Mouse (Mus musculus) left cerebral cortex, postnatal 14 days (tissue): ENCODE data around the gene Ipo4. TPM values are rescaled to one million over a fixed set of nuclear protein-coding genes. Genes with fewer than 3 reads are reported as not detected.

Experiments used
- DNase-seq, 2 experiments: peaks; one replicate each; pipeline ENCODE4 v3.0.0; 2021 to 2022; ENCODE audit warnings: low spot score in 2 of 2, mixed read lengths in 1 of 2
- intact Hi-C: fragments of 180-260 bp; cut with DNase I; formaldehyde crosslinking; loops from one replicate; pipeline ENCODE4 v1.15.1; 2025
- total RNA-seq, 2 experiments: library from RNA; stranded (reverse); gene quantifications; 2 replicates each; pipeline ENCODE4 v1.2.3; 2021

The Ipo4 gene
- total RNA-seq, 2 experiments from 2014 or later, result 123 to 171 TPM

DNA sequence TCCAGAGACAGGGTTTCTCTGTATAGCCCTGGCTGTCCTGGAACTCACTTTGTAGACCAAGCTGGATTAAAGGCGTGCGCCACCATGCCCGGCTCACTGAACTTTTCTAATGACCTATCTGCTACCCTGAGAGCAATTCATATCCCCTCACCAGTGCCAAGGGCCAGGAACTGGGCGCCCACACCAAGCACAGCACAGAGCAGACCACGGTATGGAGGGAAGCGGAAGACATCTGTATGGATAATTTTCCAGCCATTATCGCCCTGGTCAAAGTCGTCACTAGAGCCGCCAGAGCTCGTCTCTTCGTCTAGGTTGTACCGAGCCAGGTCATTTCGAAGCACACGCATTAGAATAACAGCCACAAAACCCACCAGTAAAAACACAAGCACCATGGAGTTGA, 5.1 kb upstream of the Ipo4 start:
- intact Hi-C loops, result no loop called here
- DNase-seq, result no peak

DNA sequence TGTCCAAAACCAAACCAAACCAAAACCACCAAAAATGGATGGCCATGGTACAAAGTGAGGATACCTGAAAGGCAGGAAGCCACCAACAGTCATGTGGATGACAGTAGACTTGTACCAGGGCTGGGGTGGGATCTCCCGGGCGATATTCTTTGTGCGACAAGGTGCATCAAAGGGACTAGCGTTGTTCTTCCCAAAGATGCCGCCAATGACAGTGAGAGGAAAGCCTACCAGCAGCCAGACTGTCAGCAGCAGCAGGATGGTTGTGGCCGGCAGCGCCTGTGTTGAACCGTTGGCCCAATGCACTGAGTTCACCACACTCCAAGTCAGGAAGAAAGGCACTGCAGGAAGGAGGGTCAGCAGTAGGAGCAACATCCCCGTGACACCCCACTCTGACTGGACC, 2.0 kb upstream of the Ipo4 start, which contains the start of gene Gm49378:
Gm49378 (minus strand) TSS at position 101 of the 400 bp plus-strand sequence.
- DNase-seq, result no peak
- intact Hi-C loops, result no loop called here

DNA sequence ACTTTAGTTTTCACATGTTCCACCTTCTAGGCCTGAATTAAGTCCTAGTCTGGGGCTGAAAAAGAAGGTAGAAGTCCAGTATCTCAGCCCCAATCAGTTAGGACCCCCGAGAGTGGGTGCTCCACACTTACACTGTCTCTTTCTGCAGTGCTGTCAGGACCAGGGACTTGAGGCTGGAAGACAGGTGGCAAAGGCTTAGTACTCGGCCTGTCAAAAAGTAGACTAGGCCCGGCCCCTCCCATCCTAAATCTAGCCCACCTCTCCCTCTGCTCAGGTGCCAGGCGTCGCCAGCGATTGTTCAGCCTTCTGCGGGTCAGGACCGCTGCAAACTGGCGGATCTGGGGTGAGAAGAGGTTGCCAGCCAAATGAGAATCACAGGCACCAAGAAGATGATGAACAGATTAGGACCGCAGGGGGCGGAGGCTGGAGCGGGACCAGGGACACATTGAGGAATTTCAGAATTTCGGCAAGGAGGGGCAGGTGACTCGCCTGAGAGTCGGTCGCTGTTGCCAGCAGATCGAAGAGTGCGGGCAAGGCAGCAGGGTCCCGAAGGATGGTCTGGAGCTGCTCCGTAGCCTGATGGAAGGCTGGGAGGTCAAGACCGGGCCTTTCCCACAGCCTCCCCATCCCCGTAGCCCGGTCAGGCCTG, 759 bp downstream of the Ipo4 start:
- DNase-seq, result peak in 1 of 2 experiments; percentile 25
- intact Hi-C loops, result no loop called here

DNA sequence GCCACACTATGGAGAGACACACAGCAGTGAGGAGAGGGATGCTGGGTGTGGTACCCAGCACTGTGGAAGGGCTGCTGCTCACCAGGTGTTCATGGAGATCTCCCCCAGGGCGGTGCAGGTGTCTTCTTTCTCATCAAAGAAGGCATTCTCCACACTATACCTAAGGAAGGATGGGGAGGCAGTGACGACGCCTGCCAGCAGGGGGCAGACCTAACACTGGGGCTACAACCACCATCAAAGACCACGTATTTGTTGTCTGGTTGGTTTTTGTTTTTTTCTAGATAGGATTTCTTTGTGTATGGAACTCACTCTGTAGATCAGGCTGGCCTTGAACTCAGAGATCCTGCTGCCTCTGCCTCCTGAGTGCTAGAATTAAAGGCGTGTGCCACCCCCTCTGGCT, 6.4 kb downstream of the Ipo4 start:
- intact Hi-C loops, result no loop called here
- DNase-seq, result peak in 1 of 2 experiments; percentile 44

DNA sequence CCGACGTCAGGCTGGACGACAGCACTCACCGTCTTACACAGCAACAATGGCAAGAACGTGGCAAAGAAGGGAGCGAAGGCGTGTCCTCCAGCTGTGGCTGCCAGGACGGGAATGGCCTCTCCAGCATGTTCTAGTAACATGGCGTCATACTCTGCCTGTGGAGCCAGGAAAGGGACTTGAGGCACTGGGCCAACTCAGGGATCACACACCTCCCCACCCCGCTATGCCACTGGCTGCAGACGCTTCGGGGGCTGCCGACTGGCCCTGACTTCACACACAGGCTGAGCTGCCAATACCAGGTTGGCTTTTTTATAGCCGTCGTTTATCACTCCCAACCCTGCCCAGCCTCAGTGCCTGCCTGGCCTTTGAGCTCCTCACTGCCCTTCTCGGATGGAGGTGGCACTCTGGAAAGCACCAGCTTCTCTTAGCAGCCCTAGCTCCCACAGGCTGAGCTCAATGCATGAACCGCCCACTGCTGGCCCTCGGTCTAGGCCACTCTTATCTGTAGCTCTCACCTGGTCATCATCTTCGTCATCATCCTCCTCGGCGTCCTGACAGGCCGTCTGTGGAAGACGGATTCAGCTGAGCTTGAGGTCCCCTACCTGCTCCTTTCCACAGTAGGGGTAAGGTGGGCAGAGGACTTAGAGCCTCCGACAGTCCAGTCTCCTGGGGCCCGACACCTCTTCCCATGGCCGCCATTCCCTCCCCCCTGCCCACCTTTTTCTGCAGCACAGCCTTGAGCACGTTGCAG, 7.5 kb downstream of the Ipo4 start:
- intact Hi-C loops, result no loop called here
- DNase-seq, result no peak

DNA sequence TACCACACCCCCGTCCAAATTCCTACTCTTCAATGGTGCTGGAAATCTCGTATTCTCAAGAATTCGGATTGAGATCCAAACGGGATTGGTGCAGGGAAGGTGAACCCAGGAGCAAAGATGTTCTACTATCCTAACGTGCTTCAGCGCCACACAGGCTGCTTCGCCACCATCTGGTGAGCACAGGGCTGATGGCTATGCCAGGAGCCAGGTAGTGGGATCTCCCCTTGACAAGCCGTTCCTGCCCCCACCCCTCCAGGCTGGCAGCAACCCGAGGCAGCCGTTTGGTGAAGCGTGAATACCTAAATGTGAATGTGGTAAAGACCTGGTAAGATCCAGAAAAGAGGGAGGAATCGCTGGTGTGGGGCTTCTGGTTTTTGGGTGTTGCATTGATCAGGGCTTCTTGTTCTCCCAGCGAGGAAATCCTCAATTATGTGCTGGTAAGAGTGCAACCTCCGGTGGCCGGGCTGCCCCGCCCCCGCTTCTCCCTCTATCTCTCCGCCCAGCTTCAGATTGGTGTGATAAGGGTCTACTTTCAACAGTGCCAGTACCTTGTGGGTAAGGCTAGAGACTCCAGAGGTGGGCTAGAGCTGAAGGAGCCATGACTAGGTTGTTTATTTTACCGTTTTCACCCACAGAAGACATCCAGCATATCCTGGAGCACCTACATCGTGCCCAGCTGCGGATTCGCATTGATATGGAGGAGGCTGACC, 17.1 kb downstream of the Ipo4 start:
- intact Hi-C loops, result no loop called here
- DNase-seq, result no peak

DNA sequence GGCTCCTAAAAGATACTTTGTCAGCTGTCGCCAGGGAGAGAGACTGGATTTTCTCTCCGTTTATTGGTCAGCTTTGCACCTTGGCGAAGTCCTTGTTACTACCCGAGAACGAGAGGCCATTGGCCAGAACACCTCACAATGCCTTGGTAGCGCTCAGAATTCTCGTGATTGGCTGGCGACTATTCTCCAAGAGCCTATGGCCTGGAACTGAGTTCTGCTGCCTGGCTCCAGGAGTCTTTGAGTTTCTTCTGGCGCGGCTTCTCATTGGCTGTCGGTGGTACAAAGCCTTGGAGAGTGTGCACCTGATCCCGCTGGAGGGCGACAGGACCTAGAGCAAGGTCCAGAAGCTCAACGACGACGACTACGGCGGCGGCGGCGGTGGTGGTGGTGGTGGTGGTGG, 17.9 kb downstream of the Ipo4 start, which contains the start of gene Rec8:
Rec8 (plus strand) TSS at position 216 of the 400 bp plus-strand sequence.
- DNase-seq, result no peak
- intact Hi-C loops, result no loop called here

DNA sequence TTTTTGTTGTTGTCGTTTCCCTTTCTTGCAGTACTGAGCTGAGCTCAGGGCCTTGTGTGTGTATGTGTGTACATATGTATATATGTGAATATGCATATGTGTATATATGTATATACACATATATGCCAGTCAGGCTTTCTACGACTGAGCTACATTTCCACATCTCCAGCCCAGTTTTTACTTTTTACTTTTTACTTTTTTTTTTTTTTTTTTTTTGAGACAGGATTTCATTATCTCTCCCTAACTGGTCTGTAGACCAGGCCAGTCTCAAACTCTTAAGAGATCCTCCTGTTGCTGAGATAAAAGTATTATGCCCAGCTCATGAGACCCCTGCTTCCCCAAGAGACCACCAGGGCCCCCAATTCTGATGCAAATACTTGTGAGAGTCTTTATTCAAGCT, 18.9 kb downstream of the Ipo4 start:
- DNase-seq, result no peak
- intact Hi-C loops, result no loop called here

DNA sequence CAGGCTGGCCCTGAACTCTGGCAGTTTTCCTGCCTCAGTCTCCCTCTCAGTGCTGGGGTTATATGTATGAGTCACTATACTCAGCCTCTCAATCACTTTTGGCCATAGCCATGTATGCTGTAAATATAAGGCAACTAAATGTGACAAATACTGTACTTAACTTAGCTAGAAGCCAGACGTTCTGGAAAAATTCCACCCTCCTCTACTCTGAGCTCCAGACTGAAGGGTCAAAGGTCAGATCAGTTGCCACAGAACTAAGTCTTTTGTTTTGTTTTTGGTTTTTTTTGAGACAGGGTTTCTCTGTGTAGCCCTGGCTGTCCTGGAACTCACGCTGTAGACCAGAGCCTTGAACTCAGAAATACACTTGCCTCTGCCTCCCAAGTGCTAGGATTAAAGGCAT, 19.9 kb downstream of the Ipo4 start:
- intact Hi-C loops, result no loop called here

DNA sequence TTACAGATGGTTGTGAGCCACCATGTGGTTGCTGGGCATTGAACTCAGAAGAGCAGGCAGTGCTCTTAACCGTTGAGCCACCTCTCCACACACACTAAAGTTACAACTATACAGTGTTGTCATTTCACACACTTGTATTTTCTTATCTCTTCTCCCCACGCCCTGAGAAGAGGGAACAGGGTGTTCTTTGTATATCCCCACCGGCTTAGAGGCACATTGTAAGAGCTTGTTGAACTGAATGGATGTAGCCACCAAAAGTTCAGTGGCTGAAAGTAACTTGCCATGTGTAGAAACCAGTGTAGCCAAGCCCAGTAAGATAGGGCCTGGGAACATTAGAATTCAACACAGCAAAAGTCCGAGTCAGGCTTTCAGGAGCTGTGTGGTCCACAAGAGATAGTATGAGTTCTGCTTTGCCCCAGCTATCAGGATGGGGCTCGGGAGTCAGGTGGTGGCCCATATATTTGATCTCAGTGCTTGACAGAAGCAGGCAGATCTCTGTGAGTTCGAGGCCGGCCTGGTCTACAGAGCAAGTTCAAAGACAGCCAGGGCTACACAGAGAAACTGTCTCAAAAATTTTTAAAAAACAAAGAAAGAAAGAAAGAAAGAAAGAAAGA, 21.1 kb downstream of the Ipo4 start:
- intact Hi-C loops, result no loop called here
- no peak for DNase-seq

More for the DNA sequence above, 19.9 kb downstream of the Ipo4 start:
- DNase-seq, result no peak

DNA sequence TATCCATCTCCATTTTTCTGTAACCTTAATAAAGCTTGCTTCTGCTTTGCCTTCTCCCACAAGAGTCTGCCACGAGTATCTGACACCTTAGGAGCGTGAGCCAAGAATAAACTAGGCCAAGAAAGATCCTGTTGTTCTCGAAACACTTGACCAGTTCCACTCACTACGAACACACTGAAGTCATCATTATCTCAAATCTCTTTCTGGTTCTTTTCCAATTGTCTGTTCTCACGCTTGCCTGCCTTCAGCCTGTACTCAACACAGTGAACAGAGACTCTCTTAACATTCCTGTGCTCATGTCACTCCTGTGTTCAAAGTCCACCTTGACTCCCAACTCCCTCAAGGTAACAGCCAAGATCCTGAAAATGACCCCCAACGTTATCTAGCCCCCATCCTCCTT, 22.4 kb downstream of the Ipo4 start:
- no peak for DNase-seq
- intact Hi-C loops, result no loop called here

DNA sequence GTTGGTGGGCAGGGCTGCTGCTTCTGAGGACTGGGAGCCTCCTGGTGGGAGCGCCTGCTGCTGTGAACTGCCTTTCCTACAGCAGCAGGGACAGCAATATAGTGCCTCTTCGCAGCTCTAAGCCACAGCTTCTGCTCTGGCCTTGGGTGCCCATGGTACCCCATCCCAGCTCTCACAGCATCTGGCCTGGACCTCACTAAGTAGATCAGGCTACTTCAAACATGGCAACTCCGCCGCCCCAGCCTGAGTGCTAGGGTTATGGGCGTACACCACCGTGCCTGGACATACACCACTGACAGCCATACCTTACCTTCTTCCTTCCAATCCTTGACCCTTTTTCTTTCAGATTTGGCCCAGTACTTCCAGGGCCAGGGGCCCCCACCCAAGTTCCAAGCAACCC, 27.4 kb downstream of the Ipo4 start:
- intact Hi-C loops, result no loop called here
- no peak for DNase-seq

DNA sequence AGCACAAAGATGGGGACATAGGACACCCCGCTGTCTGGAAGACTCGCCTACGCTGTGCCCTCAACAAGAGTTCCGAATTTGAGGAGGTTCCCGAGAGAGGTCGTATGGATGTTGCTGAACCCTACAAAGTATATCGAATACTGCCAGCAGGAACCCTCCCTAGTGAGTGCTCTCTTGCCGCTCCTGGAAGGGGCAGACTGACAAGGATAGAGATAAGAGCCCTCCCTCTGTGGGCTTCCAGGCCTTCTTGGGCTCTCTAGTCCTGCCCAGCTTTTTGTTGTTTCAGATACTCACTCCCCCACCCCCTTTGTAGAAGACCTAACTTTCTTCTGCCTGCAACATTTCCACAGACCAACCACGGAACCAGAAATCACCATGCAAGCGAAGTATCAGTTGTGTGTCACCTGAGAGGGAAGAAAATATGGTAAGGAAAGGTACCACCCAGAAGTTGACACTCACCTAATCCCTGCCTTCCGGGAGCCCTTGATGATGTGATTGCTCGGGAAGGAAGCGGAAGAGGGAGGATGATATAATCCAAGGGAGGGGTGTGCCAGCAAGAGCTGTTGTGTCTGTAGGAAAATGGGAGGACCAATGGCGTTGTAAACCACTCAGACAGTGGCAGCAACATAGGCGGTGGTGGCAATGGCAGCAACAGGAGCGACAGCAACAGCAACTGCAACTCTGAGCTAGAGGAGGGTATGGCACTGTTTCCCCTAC, 29.9 kb downstream of the Ipo4 start:
- DNase-seq, result no peak
- intact Hi-C loops, result no loop called here

DNA sequence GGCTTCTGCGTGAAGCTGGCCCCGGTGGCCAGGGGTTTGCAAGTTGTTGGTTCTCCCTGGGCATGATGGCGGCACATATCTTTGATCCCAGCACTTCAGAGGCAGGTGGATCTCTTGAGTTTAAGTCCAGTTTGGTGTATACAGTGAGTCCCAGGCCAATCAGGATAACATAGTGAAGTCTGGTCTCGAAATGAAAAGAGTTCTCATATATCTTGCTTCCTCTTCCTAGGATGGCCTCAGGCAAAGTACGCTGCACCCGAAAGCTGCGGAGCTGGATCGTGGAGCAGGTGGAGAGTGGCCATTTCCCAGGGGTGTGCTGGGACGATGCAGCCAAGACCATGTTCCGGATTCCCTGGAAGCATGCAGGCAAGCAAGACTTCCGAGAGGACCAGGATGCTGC, 30.9 kb downstream of the Ipo4 start:
- intact Hi-C loops, result no loop called here
- no peak for DNase-seq

DNA sequence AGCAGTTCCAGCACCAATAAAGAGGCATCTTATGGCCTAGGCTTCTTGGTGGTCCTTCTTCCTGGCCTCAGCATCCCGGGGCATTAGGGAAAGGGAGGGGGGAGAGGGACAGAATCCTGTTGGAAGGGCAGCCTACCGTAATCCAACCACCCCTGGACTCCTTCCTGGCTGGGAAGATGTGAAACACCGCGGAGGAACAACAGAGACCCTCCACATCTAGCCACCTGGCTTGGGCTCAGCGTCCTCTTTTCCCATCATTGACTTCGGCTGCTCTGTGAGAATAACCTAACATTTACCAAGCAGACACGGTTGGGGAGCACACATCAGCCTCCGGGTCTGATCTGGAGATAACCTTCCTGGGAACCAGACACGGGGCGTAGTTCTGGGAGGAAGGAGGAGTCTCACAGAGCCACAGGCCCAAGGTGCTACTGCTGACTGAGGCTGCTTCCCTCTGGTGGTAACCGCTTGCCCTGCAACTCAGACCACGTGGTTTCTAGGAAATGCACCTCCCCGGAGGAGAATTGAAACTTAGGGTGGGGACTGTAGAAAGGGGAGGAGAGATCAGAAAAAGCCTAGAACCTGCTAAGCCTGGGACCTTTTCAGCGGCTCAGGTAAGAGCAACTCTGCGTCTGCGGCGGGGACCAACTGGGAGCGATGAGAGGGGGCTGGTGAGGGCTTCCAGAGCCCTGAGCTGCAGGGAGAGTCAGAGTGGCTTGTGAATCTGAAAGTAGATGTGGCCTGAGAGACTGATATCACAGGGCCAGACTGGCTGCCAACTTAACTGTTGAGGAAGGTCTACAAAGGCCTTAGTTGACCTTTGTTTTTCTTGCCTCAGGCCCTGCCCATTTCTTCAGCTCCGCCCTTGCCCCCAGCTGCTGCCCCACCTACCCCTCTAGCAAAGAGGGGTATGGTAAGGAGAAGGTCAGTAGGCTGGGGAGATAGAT, 31.9 kb downstream of the Ipo4 start:
- DNase-seq, result peak; percentile 87 to 92
- intact Hi-C loops, result no loop called here

DNA sequence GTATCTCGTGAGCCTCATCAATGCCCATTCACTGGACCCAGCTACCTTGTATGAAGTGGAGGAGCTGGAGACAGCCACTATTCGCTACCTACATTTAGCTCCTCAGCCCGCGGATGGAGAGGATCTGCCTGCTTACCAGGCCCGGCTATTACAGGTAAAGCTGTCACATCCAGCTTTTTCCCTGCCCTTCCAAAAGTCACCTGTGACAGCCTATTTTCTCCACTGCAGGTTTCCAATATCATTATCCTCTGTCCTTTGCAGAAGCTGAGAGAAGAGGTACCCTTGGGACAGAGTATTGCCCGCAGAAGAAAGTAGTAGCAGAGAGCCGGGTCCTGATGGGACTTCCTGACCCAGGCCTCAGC, 32.5 kb downstream of the Ipo4 start, which contains the start of gene Irf9:
Irf9 (plus strand) TSS at position 301 of the 362 bp plus-strand sequence.
- intact Hi-C loops, result no loop called here
- no peak for DNase-seq

DNA sequence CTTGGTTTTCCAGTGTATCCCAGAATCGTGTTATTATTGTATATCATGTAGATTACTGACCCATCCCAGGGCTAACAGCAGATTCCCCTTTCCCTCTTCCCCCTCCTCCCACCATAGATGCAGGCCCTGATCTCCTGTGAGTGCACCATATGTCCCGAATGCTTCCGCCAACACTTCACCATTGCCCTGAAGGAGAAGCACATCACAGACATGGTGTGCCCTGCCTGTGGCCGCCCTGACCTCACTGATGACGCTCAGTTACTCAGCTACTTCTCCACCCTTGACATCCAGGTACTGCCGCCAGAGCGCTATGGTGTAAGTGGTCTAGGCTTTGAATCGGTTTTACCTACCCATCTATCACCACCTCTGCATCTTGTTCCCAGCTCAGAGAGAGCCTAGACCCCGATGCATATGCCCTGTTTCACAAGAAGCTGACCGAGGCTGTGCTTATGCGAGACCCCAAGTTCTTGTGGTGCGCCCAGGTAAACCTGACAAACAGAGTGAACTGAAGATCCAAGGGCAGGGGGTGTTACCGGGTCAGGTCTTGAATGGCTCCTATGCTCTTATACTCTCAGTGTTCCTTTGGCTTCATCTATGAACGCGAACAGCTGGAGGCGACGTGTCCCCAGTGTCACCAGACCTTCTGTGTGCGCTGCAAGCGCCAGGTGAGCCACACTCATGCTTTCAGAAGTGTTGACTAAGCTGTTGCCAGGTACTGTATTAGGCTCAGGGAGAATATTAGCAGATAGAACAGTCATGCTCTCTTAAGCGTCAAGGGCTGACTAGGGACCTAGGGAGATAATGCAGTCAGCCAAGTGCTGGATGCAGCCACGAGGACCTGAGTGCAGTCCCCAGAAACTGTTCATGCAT, 37.0 kb downstream of the Ipo4 start:
- intact Hi-C loops, result no loop called here

More for the DNA sequence above, 37.0 kb downstream of the Ipo4 start:
- DNase-seq, result no peak
